Mouse (Mus musculus) thymus, adult 2 months (tissue): Measurements from ENCODE around the gene Gm17509.

Source experiments
- CTCF ChIP-seq: fragments of 200-500 bp; IDR thresholded peaks from 2 replicates; pipeline ENCODE4 v1.5.1; 2012; ENCODE audit warnings: mild to moderate bottlenecking, control low read depth, low read length, moderate library complexity, borderline replicate concordance; ENCODE audit not compliant: control insufficient read depth, poor library complexity, insufficient read depth; ENCODE audit errors: extremely low read depth
- POLR2A ChIP-seq: fragments of 200-500 bp; IDR thresholded peaks from 2 replicates; pipeline ENCODE4 v1.6.1; 2012; ENCODE audit warnings: mild to moderate bottlenecking, low read length, control low read depth, moderate library complexity; ENCODE audit not compliant: control insufficient read depth, poor library complexity, insufficient read depth; ENCODE audit errors: extremely low read depth

GRCm38 (mm10) chr13:117206066-117206465, 14.8 kb downstream of the Gm17509 start:
- TF ChIP-seq POLR2A: no peak
- no peak for TF ChIP-seq CTCF
